Mouse (Mus musculus): ENCODE results near the gene Dmpk. TPM values are rescaled to one million over a fixed set of nuclear protein-coding genes. Genes with fewer than 3 reads are reported as not detected.

Gene Dmpk
- polyA plus RNA-seq, 1 experiment: 120 TPM

GRCm38 (mm10) chr7:19097217-19097616 lies 13.6 kb downstream of the Dmpk start:
- Histone ChIP-seq H3K79me3 (ENCODE audit: low read depth) (no peaks in the 10 kb centered on the region), H3K36me3 (ENCODE audit: control insufficient read depth, insufficient read depth) (peaks cover 5% of the 10 kb centered on the region), H3K4me3 (ENCODE audit: insufficient read depth, poor library complexity, severe bottlenecking) (no peak overlapping the region), H3K79me2 (ENCODE audit: control insufficient read depth, insufficient read depth) (no peaks in the 10 kb centered on the region), H3ac (ENCODE audit: control insufficient read depth, insufficient read length, low read depth) (no peak overlapping the region), H3K27me3 (ENCODE audit: control insufficient read depth, insufficient read depth, insufficient read length) (no peaks in the 10 kb centered on the region)
- TF ChIP-seq FOSL1 (IDR thresholded peaks at IDR 0.05; ENCODE audit: insufficient read depth, low read length, poor library complexity, severe bottlenecking) (no peak), MYOD1 (IDR thresholded peaks at IDR 0.05; ENCODE audit: control insufficient read depth, insufficient read length, low read depth) (no peak), MYOG (IDR thresholded peaks at IDR 0.05; ENCODE audit: control insufficient read depth, extremely low read depth, insufficient read length) (no peak), MAX (IDR thresholded peaks at IDR 0.05) (no peak), USF1 (IDR thresholded peaks at IDR 0.05; ENCODE audit: low read depth) (no peak), CTCF (IDR thresholded peaks at IDR 0.05; ENCODE audit: control insufficient read depth, insufficient read depth, insufficient read length) (no peak), CEBPB (IDR thresholded peaks at IDR 0.05; ENCODE audit: low read depth) (no peak)

GRCm38 (mm10) chr7:19097863-19098262 lies 14.2 kb downstream of the Dmpk start:
- H3K79me2 ChIP-seq (ENCODE audit: control insufficient read depth, insufficient read depth): no peaks in the 10 kb centered on the region
- H3K27me3 ChIP-seq (ENCODE audit: control insufficient read depth, insufficient read depth, insufficient read length): no peaks in the 10 kb centered on the region
- no peak overlapping the region for H3ac ChIP-seq (ENCODE audit: control insufficient read depth, insufficient read length, low read depth)
- H3K79me3 ChIP-seq (ENCODE audit: low read depth): no peaks in the 10 kb centered on the region
- H3K36me3 ChIP-seq (ENCODE audit: control insufficient read depth, insufficient read depth): peaks cover 5% of the 10 kb centered on the region
- H3K4me3 ChIP-seq (ENCODE audit: insufficient read depth, poor library complexity, severe bottlenecking): no peak overlapping the region
- TF ChIP-seq USF1 (IDR thresholded peaks at IDR 0.05; ENCODE audit: low read depth) (no peak), FOSL1 (IDR thresholded peaks at IDR 0.05; ENCODE audit: insufficient read depth, low read length, poor library complexity, severe bottlenecking) (no peak), MYOD1 (IDR thresholded peaks at IDR 0.05; ENCODE audit: control insufficient read depth, insufficient read length, low read depth) (no peak), CEBPB (IDR thresholded peaks at IDR 0.05; ENCODE audit: low read depth) (no peak), MYOG (IDR thresholded peaks at IDR 0.05; ENCODE audit: control insufficient read depth, extremely low read depth, insufficient read length) (no peak), CTCF (IDR thresholded peaks at IDR 0.05; ENCODE audit: control insufficient read depth, insufficient read depth, insufficient read length) (no peak), MAX (IDR thresholded peaks at IDR 0.05) (no peak)

GRCm38 (mm10) chr7:19098811-19099210 lies 15.2 kb downstream of the Dmpk start:
- Histone ChIP-seq H3K36me3 (ENCODE audit: control insufficient read depth, insufficient read depth) (no peaks in the 10 kb centered on the region), H3K4me3 (ENCODE audit: insufficient read depth, poor library complexity, severe bottlenecking) (no peak overlapping the region), H3K27me3 (ENCODE audit: control insufficient read depth, insufficient read depth, insufficient read length) (no peaks in the 10 kb centered on the region), H3K79me2 (ENCODE audit: control insufficient read depth, insufficient read depth) (no peaks in the 10 kb centered on the region), H3ac (ENCODE audit: control insufficient read depth, insufficient read length, low read depth) (no peak overlapping the region), H3K79me3 (ENCODE audit: low read depth) (no peaks in the 10 kb centered on the region)
- TF ChIP-seq MYOD1 (IDR thresholded peaks at IDR 0.05; ENCODE audit: control insufficient read depth, insufficient read length, low read depth) (no peak), CTCF (IDR thresholded peaks at IDR 0.05; ENCODE audit: control insufficient read depth, insufficient read depth, insufficient read length) (no peak), MYOG (IDR thresholded peaks at IDR 0.05; ENCODE audit: control insufficient read depth, extremely low read depth, insufficient read length) (no peak), CEBPB (IDR thresholded peaks at IDR 0.05; ENCODE audit: low read depth) (no peak), MAX (IDR thresholded peaks at IDR 0.05) (no peak), USF1 (IDR thresholded peaks at IDR 0.05; ENCODE audit: low read depth) (no peak), FOSL1 (IDR thresholded peaks at IDR 0.05; ENCODE audit: insufficient read depth, low read length, poor library complexity, severe bottlenecking) (no peak)

GRCm38 (mm10) chr7:19100290-19100689 lies 16.6 kb downstream of the Dmpk start:
- Histone ChIP-seq H3ac (ENCODE audit: control insufficient read depth, insufficient read length, low read depth) (no peak overlapping the region), H3K4me3 (ENCODE audit: insufficient read depth, poor library complexity, severe bottlenecking) (no peak overlapping the region), H3K79me2 (ENCODE audit: control insufficient read depth, insufficient read depth) (no peaks in the 10 kb centered on the region), H3K36me3 (ENCODE audit: control insufficient read depth, insufficient read depth) (no peaks in the 10 kb centered on the region), H3K27me3 (ENCODE audit: control insufficient read depth, insufficient read depth, insufficient read length) (peaks cover 4% of the 10 kb centered on the region), H3K79me3 (ENCODE audit: low read depth) (no peaks in the 10 kb centered on the region)
- TF ChIP-seq MYOD1 (IDR thresholded peaks at IDR 0.05; ENCODE audit: control insufficient read depth, insufficient read length, low read depth) (no peak), USF1 (IDR thresholded peaks at IDR 0.05; ENCODE audit: low read depth) (no peak), FOSL1 (IDR thresholded peaks at IDR 0.05; ENCODE audit: insufficient read depth, low read length, poor library complexity, severe bottlenecking) (no peak), MYOG (IDR thresholded peaks at IDR 0.05; ENCODE audit: control insufficient read depth, extremely low read depth, insufficient read length) (no peak), MAX (IDR thresholded peaks at IDR 0.05) (no peak), CEBPB (IDR thresholded peaks at IDR 0.05; ENCODE audit: low read depth) (no peak), CTCF (IDR thresholded peaks at IDR 0.05; ENCODE audit: control insufficient read depth, insufficient read depth, insufficient read length) (no peak)

- Histone ChIP-seq H3K79me3 (ENCODE audit: low read depth) (no peaks in the 10 kb centered on the region), H3ac (ENCODE audit: control insufficient read depth, insufficient read length, low read depth) (no peak overlapping the region), H3K4me3 (ENCODE audit: insufficient read depth, poor library complexity, severe bottlenecking) (no peak overlapping the region), H3K27me3 (ENCODE audit: control insufficient read depth, insufficient read depth, insufficient read length) (peaks cover 14% of the 10 kb centered on the region), H3K36me3 (ENCODE audit: control insufficient read depth, insufficient read depth) (no peaks in the 10 kb centered on the region), H3K79me2 (ENCODE audit: control insufficient read depth, insufficient read depth) (no peaks in the 10 kb centered on the region)
- TF ChIP-seq FOSL1 (IDR thresholded peaks at IDR 0.05; ENCODE audit: insufficient read depth, low read length, poor library complexity, severe bottlenecking) (no peak), MYOD1 (IDR thresholded peaks at IDR 0.05; ENCODE audit: control insufficient read depth, insufficient read length, low read depth) (no peak), MAX (IDR thresholded peaks at IDR 0.05) (no peak)
Measured at GRCm38 (mm10) chr7:19103741-19104140, 20.1 kb downstream of the Dmpk start.

- H3K27me3 ChIP-seq (ENCODE audit: control insufficient read depth, insufficient read depth, insufficient read length): peaks cover 14% of the 10 kb centered on the region
- no peak overlapping the region for H3K4me3 ChIP-seq (ENCODE audit: insufficient read depth, poor library complexity, severe bottlenecking)
- no peaks in the 10 kb centered on the region for H3K79me3 ChIP-seq (ENCODE audit: low read depth)
- TF ChIP-seq FOSL1 (IDR thresholded peaks at IDR 0.05; ENCODE audit: insufficient read depth, low read length, poor library complexity, severe bottlenecking) (no peak), CEBPB (IDR thresholded peaks at IDR 0.05; ENCODE audit: low read depth) (no peak), MYOG (IDR thresholded peaks at IDR 0.05; ENCODE audit: control insufficient read depth, extremely low read depth, insufficient read length) (no peak), CTCF (IDR thresholded peaks at IDR 0.05; ENCODE audit: control insufficient read depth, insufficient read depth, insufficient read length) (no peak)
- H3ac ChIP-seq (ENCODE audit: control insufficient read depth, insufficient read length, low read depth): no peak overlapping the region
- no peaks in the 10 kb centered on the region for H3K79me2 ChIP-seq (ENCODE audit: control insufficient read depth, insufficient read depth)
- no peaks in the 10 kb centered on the region for H3K36me3 ChIP-seq (ENCODE audit: control insufficient read depth, insufficient read depth)
Measured at GRCm38 (mm10) chr7:19104486-19104885, 20.8 kb downstream of the Dmpk start.

Data from C2C12 (cell line).